Mouse (Mus musculus) hindbrain, embryonic 11.5 days (tissue): Measurements from ENCODE around the gene Treml1. TPM values are rescaled to one million over a fixed set of nuclear protein-coding genes. Genes with fewer than 3 reads are reported as not detected.
"Not testable (repeated sequence)": the region's sequence is repeated elsewhere in the genome, so short reads cannot be mapped to it uniquely, and the experiment has no call there.

Experiments used
- ATAC-seq: fragments of 200-750 bp; cut with Nextera tagmentation; 2 replicates; pipeline ENCODE4 v1.8.0; 2017; ENCODE audit warnings: mild to moderate bottlenecking, moderate TSS enrichment, moderate library complexity; ENCODE audit not compliant: low FRiP score
- DNase-seq: peaks from one replicate; pipeline ENCODE4 v3.0.0-alpha.2; 2015; ENCODE audit warnings: low spot score
- H3K27ac ChIP-seq: fragments of 300-500 bp; sonication (generic); 2 replicates; pipeline ENCODE4 v1.5.1; 2014; ENCODE audit warnings: mild to moderate bottlenecking, low read depth, low read length
- H3K27me3 ChIP-seq: fragments of 300-500 bp; sonication (generic); 2 replicates; pipeline ENCODE4 v1.6.1; 2014; ENCODE audit warnings: mild to moderate bottlenecking, low read length, moderate library complexity, mixed read lengths; ENCODE audit not compliant: control insufficient read depth, insufficient read depth
- H3K36me3 ChIP-seq: fragments of 300-500 bp; sonication (generic); 2 replicates; pipeline ENCODE4 v1.6.1; 2014; ENCODE audit warnings: mild to moderate bottlenecking, low read length, moderate library complexity, mixed read lengths; ENCODE audit not compliant: control insufficient read depth, insufficient read depth
- H3K4me1 ChIP-seq: fragments of 300-500 bp; sonication (generic); replicated peaks from 2 replicates; pipeline ENCODE4 v1.6.1; 2014; ENCODE audit warnings: low read length, mixed read lengths; ENCODE audit not compliant: control insufficient read depth, insufficient read depth
- H3K4me2 ChIP-seq: fragments of 300-500 bp; sonication (generic); replicated peaks from 2 replicates; pipeline ENCODE4 v1.6.1; 2014; ENCODE audit warnings: mild to moderate bottlenecking, low read depth, low read length
- H3K4me3 ChIP-seq: fragments of 300-500 bp; sonication (generic); 2 replicates; pipeline ENCODE4 v1.5.1; 2014; ENCODE audit warnings: low read depth, low read length
- H3K9ac ChIP-seq: fragments of 300-500 bp; sonication (generic); 2 replicates; pipeline ENCODE4 v1.6.1; 2014; ENCODE audit warnings: low read depth, low read length
- H3K9me3 ChIP-seq: fragments of 300-500 bp; sonication (generic); 2 replicates; pipeline ENCODE4 v1.6.1; 2016; ENCODE audit warnings: low read length; ENCODE audit not compliant: control insufficient read depth
- WGBS: fragments of 180-500 bp; shearing (Covaris S2); extraction: QIAGEN DNeasy Blood & Tissue Kit; methylation state at CpG from one replicate; pipeline ENCODE4 v1.1.7; 2014; 5-methylcytosine and 5-hydroxymethylcytosine counted together
- polyA plus RNA-seq: library from polyadenylated mRNA; unstranded; fragments of >200 nt; fragmentation: Nextera tagmentation; extraction: Ambion mirVana; gene quantifications from 2 replicates; pipeline ENCODE4 v1.2.1, GENCODE M21; 2014

The Treml1 gene
- 2.2 and 3.1 TPM in 2 replicates for polyA plus RNA-seq

GRCm38 (mm10) chr17:48359616-48360015 is at the start of gene Treml1:
Gene Treml1, plus strand, starts transcription at chr17:48359916.
- 85% methylated on average over 7 of the region's 7 CpGs for WGBS
- DNase-seq (no peak), ATAC-seq (no peak)
- H3K27ac ChIP-seq = no peak within 1 kb of the TSS
- no peaks in the 10 kb centered on the region for H3K27me3 ChIP-seq
- H3K36me3 ChIP-seq = no peaks in the 10 kb centered on the region
- no peaks in the 10 kb centered on the region for H3K9me3 ChIP-seq
- no peak within 1 kb of the TSS for H3K4me2 ChIP-seq
- H3K4me1 ChIP-seq = no peaks in the 10 kb centered on the region
- H3K9ac ChIP-seq = no peak within 1 kb of the TSS
- H3K4me3 ChIP-seq = no peak within 1 kb of the TSS

GRCm38 (mm10) chr17:48312124-48312523 is 47.6 kb upstream of the Treml1 start:
- H3K4me3 ChIP-seq = no peak overlapping the region
- H3K9ac ChIP-seq = no peak overlapping the region
- no peaks in the 10 kb centered on the region for H3K27me3 ChIP-seq
- H3K36me3 ChIP-seq = no peaks in the 10 kb centered on the region
- H3K27ac ChIP-seq = no peak overlapping the region
- H3K4me1 ChIP-seq = no peaks in the 10 kb centered on the region
- H3K9me3 ChIP-seq = no peaks in the 10 kb centered on the region
- no peak for DNase-seq
- H3K4me2 ChIP-seq = no peak overlapping the region
- WGBS = 88% methylated on average over 2 of the region's 2 CpGs
- no peak for ATAC-seq

- not testable (repeated sequence) for ATAC-seq
These were observed 43.7 kb upstream of the Treml1 start, which contains the start of gene B430306N03Rik for GRCm38 (mm10) chr17:48315905-48316579. Gene B430306N03Rik, plus strand, starts transcription at chr17:48316141.

GRCm38 (mm10) chr17:48318686-48319085 is 41.0 kb upstream of the Treml1 start:
- no peaks in the 10 kb centered on the region for H3K27me3 ChIP-seq
- no peak overlapping the region for H3K4me2 ChIP-seq
- H3K36me3 ChIP-seq = no peaks in the 10 kb centered on the region
- H3K4me1 ChIP-seq = no peaks in the 10 kb centered on the region
- ATAC-seq (no peak), DNase-seq (no peak)
- WGBS = 82% methylated on average over 1 of the region's 1 CpGs
- H3K9ac ChIP-seq = no peak overlapping the region
- no peak overlapping the region for H3K27ac ChIP-seq
- no peaks in the 10 kb centered on the region for H3K9me3 ChIP-seq
- no peak overlapping the region for H3K4me3 ChIP-seq

More at GRCm38 (mm10) chr17:48315905-48316579, 43.7 kb upstream of the Treml1 start, which contains the start of gene B430306N03Rik:
- H3K4me3 ChIP-seq, H3K9ac ChIP-seq, H3K4me2 ChIP-seq, DNase-seq, H3K27me3 ChIP-seq, H3K4me1 ChIP-seq, H3K36me3 ChIP-seq, H3K27ac ChIP-seq, H3K9me3 ChIP-seq: not testable (repeated sequence)
- 89% methylated on average over 3 of the region's 3 CpGs for WGBS

GRCm38 (mm10) chr17:48321279-48321678 is 38.4 kb upstream of the Treml1 start:
- Histone ChIP-seq H3K27me3 (no peaks in the 10 kb centered on the region), H3K4me3 (no peak overlapping the region), H3K9me3 (no peaks in the 10 kb centered on the region), H3K27ac (no peak overlapping the region), H3K9ac (no peak overlapping the region), H3K4me1 (no peaks in the 10 kb centered on the region), H3K4me2 (no peak overlapping the region), H3K36me3 (no peaks in the 10 kb centered on the region)
- no peak for ATAC-seq
- WGBS = 88% methylated on average over 2 of the region's 2 CpGs
- no peak for DNase-seq

GRCm38 (mm10) chr17:48323236-48323635 is 36.5 kb upstream of the Treml1 start:
- no peak overlapping the region for H3K4me2 ChIP-seq
- H3K4me3 ChIP-seq = no peak overlapping the region
- no peaks in the 10 kb centered on the region for H3K9me3 ChIP-seq
- ATAC-seq (no peak), DNase-seq (peak; percentile 7)
- H3K4me1 ChIP-seq = no peaks in the 10 kb centered on the region
- no peak overlapping the region for H3K9ac ChIP-seq
- no peak overlapping the region for H3K27ac ChIP-seq
- H3K27me3 ChIP-seq = no peaks in the 10 kb centered on the region
- H3K36me3 ChIP-seq = no peaks in the 10 kb centered on the region
- 68% methylated on average over 3 of the region's 3 CpGs for WGBS

GRCm38 (mm10) chr17:48324258-48324657 is 35.5 kb upstream of the Treml1 start:
- no peaks in the 10 kb centered on the region for H3K4me1 ChIP-seq
- WGBS = 88% methylated on average over 5 of the region's 5 CpGs
- H3K36me3 ChIP-seq = no peaks in the 10 kb centered on the region
- H3K27me3 ChIP-seq = no peaks in the 10 kb centered on the region
- no peak overlapping the region for H3K4me2 ChIP-seq
- H3K9me3 ChIP-seq = no peaks in the 10 kb centered on the region
- DNase-seq = no peak
- H3K4me3 ChIP-seq = no peak overlapping the region
- H3K27ac ChIP-seq = no peak overlapping the region
- no peak overlapping the region for H3K9ac ChIP-seq
- no peak for ATAC-seq

GRCm38 (mm10) chr17:48325093-48325492 is 34.6 kb upstream of the Treml1 start:
- no peak for DNase-seq
- ATAC-seq = no peak
- Histone ChIP-seq H3K4me3 (no peak overlapping the region), H3K9me3 (no peaks in the 10 kb centered on the region), H3K27ac (no peak overlapping the region), H3K27me3 (no peaks in the 10 kb centered on the region), H3K4me2 (no peak overlapping the region), H3K4me1 (no peaks in the 10 kb centered on the region), H3K9ac (no peak overlapping the region), H3K36me3 (no peaks in the 10 kb centered on the region)
- WGBS = 94% methylated on average over 6 of the region's 6 CpGs

- no peak overlapping the region for H3K4me2 ChIP-seq
- 88% methylated on average over 11 of the region's 11 CpGs for WGBS
- DNase-seq (no peak), ATAC-seq (no peak)
- H3K36me3 ChIP-seq = no peaks in the 10 kb centered on the region
- no peak overlapping the region for H3K9ac ChIP-seq
- no peaks in the 10 kb centered on the region for H3K27me3 ChIP-seq
- no peaks in the 10 kb centered on the region for H3K4me1 ChIP-seq
- no peak overlapping the region for H3K4me3 ChIP-seq
- H3K27ac ChIP-seq = no peak overlapping the region
- H3K9me3 ChIP-seq = no peaks in the 10 kb centered on the region
These were observed 34.1 kb upstream of the Treml1 start for GRCm38 (mm10) chr17:48325638-48326037.
